Mouse (Mus musculus) erythroblast, embryonic 14.5 days (primary cell): Measurements from ENCODE around the gene Msi2.

Experiments
- GATA1 ChIP-seq: IDR thresholded peaks from 2 replicates; pipeline ENCODE4 v1.6.1; 2012; ENCODE audit warnings: low read length, inconsistent platforms, mixed read lengths
- TAL1 ChIP-seq: IDR thresholded peaks from 3 replicates; pipeline ENCODE4 v1.6.1; 2012; ENCODE audit warnings: low read length, inconsistent platforms, mixed read lengths

DNA sequence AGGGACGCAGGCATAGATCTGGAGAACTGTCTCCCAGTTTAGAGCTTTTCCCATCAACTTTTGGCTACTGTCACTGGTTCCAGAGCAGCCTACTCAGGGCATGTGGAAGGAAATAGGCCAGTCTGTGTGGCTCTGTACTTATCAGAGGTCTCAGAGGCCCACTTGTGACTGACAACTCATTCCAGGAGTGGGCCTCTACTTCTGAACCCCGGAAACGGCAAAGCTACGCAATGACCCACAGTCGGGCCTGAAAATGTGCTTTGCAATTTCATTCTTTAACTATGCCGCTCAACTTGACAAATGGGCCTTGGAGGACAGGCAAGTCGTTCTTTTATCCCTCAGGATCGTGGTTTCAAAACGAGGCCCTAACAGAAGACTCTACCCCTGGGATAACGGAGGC lies 317.4 kb downstream of the Msi2 start:
- TF ChIP-seq GATA1 (no peak), TAL1 (no peak)
